Mouse (Mus musculus) intestine, embryonic 14.5 days (tissue): ENCODE measurements around the gene Zfp974. TPM values are rescaled to one million over a fixed set of nuclear protein-coding genes. Genes with fewer than 3 reads are reported as not detected.
A peak's percentile ranks its signal among the peaks of the same experiment; 100 is the strongest.
"Not testable (repeated sequence)": the region's sequence is repeated elsewhere in the genome, so short reads cannot be mapped to it uniquely, and the experiment has no call there.

Experiments used
- ATAC-seq: fragments of 200-750 bp; cut with Nextera tagmentation; replicated peaks from 2 replicates; pipeline ENCODE4 v1.8.0; 2017; ENCODE audit warnings: low read depth, moderate number of reproducible peaks, moderate TSS enrichment, moderate library complexity; ENCODE audit not compliant: low FRiP score, low TSS enrichment
- DNase-seq: peaks from one replicate; pipeline ENCODE4 v3.0.0-alpha.2; 2018; ENCODE audit warnings: low spot score
- H3K27ac ChIP-seq: fragments of 300-500 bp; sonication (generic); 2 replicates; pipeline ENCODE4 v1.5.1; 2014; ENCODE audit warnings: low read depth, mild to moderate bottlenecking, control low read depth
- H3K27me3 ChIP-seq: fragments of 300-500 bp; sonication (generic); replicated peaks from 2 replicates; pipeline ENCODE4 v1.6.1; 2014; ENCODE audit warnings: low read length, control low read depth; ENCODE audit not compliant: control insufficient read depth, insufficient read depth
- H3K36me3 ChIP-seq: fragments of 300-500 bp; sonication (generic); 2 replicates; pipeline ENCODE4 v1.6.1; 2014; ENCODE audit warnings: low read length, control low read depth; ENCODE audit not compliant: control insufficient read depth, insufficient read depth
- H3K4me1 ChIP-seq: fragments of 300-500 bp; sonication (generic); replicated peaks from 2 replicates; pipeline ENCODE4 v1.6.1; 2014; ENCODE audit warnings: low read length, control low read depth, mixed read lengths; ENCODE audit not compliant: control insufficient read depth, insufficient read depth
- H3K4me2 ChIP-seq: fragments of 300-500 bp; sonication (generic); 2 replicates; pipeline ENCODE4 v1.6.1; 2014; ENCODE audit warnings: low read length
- H3K4me3 ChIP-seq: fragments of 300-500 bp; sonication (generic); 2 replicates; pipeline ENCODE4 v1.5.1; 2014; ENCODE audit warnings: low read depth, low read length, control low read depth, mixed read lengths
- H3K9ac ChIP-seq: fragments of 300-500 bp; sonication (generic); 2 replicates; pipeline ENCODE4 v1.6.1; 2014; ENCODE audit warnings: mild to moderate bottlenecking, low read length
- H3K9me3 ChIP-seq: fragments of 300-500 bp; sonication (generic); 2 replicates; pipeline ENCODE4 v1.6.1; 2016; ENCODE audit warnings: low read length, control low read depth; ENCODE audit not compliant: control insufficient read depth
- WGBS: fragments of 180-500 bp; shearing (Covaris S2); extraction: QIAGEN DNeasy Blood & Tissue Kit; methylation state at CpG from one replicate; pipeline ENCODE4 v1.1.7; 2014; 5-methylcytosine and 5-hydroxymethylcytosine counted together
- polyA plus RNA-seq: library from polyadenylated mRNA; unstranded; fragments of >200 nt; fragmentation: Nextera tagmentation; extraction: Ambion mirVana; gene quantifications from 2 replicates; pipeline ENCODE4 v1.2.1, GENCODE M21; 2014

The Zfp974 gene
- polyA plus RNA-seq, 1 experiment from 2014 or later: 7.2 TPM

DNA sequence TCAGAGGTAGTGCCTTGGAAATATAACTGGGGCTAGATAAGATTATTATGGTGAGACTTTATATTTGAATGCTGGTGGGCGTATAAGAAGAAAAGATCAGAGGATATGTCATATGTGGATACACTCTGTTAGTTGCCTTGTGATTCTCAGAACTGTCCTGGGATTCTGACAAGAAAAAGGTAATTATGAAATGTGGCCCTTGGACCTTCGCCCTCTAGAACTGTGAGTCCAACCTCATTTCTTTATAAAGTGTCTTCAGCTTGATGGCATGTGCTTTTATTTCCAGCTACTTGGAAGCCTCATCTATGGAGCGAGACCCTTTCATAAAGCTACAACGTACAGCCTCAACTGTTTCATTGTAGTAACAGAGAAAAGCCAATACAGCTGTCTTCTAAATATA is 28.7 kb downstream of the Zfp974 start:
- no peak for ATAC-seq
- no peak overlapping the region for H3K9ac ChIP-seq
- WGBS: 94% methylated on average over 4 of the region's 4 CpGs

DNA sequence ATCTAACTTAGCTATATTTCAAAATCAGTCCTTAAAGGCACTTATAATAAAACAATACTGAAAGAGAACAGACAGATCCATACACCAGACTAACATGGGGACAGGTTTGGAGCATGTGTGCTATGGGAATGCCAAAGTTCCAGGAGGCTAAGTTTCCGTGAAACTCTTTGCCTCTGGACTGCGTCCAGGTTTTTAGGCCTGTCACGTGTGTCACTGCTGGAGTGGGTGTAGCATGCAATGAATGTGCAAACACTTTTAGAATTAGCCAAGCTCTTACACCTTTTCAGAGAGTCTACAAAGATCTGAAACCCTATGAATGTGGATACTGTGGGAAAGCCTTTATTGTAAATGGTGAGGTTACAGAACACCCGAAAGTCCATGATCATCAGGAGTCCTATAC is 47.5 kb downstream of the Zfp974 start:
- H3K9ac ChIP-seq: no peak overlapping the region
- DNase-seq: no peak
- ATAC-seq: no peak
- H3K27ac ChIP-seq: no peak overlapping the region
- H3K4me2 ChIP-seq: no peak overlapping the region
- no peaks in the 10 kb centered on the region for H3K27me3 ChIP-seq
- H3K9me3 ChIP-seq: 0 out of 2 replicates have a peak, but pooled peaks cover 3% of the 10 kb centered on the region
- H3K36me3 ChIP-seq: peaks cover 43% of the 10 kb centered on the region
- H3K4me3 ChIP-seq: no peak overlapping the region
- H3K4me1 ChIP-seq: no peaks in the 10 kb centered on the region
- WGBS: 94% methylated on average over 4 of the region's 4 CpGs

More for the DNA sequence above, 28.7 kb downstream of the Zfp974 start:
- Histone ChIP-seq H3K4me2 (no peak overlapping the region), H3K27me3 (no peaks in the 10 kb centered on the region), H3K27ac (no peak overlapping the region), H3K4me1 (no peaks in the 10 kb centered on the region), H3K4me3 (no peak overlapping the region), H3K36me3 (no peaks in the 10 kb centered on the region), H3K9me3 (no peaks in the 10 kb centered on the region; the same call in 1 of the 2 replicates)
- DNase-seq: no peak

- ATAC-seq, H3K27me3 ChIP-seq, H3K9ac ChIP-seq, H3K4me3 ChIP-seq, H3K4me2 ChIP-seq, DNase-seq, H3K9me3 ChIP-seq, H3K27ac ChIP-seq: not testable (repeated sequence)
- 83% methylated on average over 5 of the region's 5 CpGs for WGBS
- Histone ChIP-seq H3K4me1 (peaks cover 12% of the 10 kb centered on the region), H3K36me3 (peaks cover 31% of the 10 kb centered on the region)
Observed at GRCm38 (mm10) chr7:27862578-27862977, 66.7 kb downstream of the Zfp974 start.

DNA sequence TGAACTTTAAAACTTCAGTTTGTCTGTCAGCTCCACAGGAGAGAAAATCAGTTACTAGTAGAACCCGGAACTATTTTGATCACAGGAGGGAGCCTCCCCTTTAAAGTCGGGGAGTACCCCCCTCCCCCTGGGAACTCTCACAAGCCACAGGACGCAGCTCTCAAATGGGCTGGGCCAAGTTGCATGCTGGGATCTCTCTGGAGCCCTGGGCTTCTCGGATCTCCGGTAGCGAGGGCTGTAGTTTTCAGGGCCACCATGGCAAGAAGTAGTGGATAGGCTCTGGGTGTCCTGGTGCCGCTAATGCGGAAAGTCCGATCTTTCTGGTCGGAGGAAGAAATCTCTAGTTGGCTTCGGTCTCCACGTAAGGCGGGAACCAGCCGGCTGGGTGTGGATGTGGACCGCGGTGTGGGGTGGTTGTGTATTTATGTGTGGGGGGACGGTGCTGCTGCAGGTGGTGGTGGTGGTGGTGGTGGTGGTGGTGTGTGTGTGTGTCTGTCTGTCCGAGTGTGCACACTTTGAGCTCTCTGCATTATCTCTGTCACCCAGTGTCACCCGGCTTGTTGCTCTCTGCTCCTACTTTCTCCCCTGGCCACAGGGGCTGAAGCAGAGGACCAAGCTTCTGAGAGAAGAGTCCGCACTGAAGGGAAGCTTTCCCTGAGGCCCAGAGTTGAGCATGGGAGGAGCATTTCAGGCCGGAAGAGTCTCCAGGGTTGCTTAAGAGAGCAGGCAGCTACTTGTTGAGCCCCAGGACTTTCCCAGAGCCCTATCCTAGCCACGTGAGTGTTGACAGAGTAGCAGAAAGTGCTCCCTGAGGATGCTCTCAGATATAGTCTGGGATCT is 68.6 kb downstream of the Zfp974 start:
- Histone ChIP-seq H3K36me3 (peaks cover 13% of the 10 kb centered on the region), H3K4me1 (peaks cover 12% of the 10 kb centered on the region), H3K9me3 (no peaks in the 10 kb centered on the region), H3K4me3 (peak overlapping the region; percentile 68), H3K9ac (peak overlapping the region; percentile 69), H3K27me3 (no peaks in the 10 kb centered on the region), H3K4me2 (peak overlapping the region; percentile 73), H3K27ac (peak overlapping the region; percentile 87)
- under 1% methylated on average over 22 of the region's 22 CpGs for WGBS
- peak; percentile 86 for DNase-seq
- peak; percentile 95 for ATAC-seq

- peak overlapping the region; percentile 87 for H3K27ac ChIP-seq
- peak overlapping the region; percentile 69 for H3K9ac ChIP-seq
- peaks cover 9% of the 10 kb centered on the region for H3K36me3 ChIP-seq
- peak overlapping the region; percentile 73 for H3K4me2 ChIP-seq
- DNase-seq (no peak), ATAC-seq (peak; percentile 2; the same call in 1 of the 2 replicates)
- H3K4me3 ChIP-seq: peak overlapping the region; percentile 68
- 21% methylated on average over 10 of the region's 10 CpGs for WGBS
- no peaks in the 10 kb centered on the region for H3K27me3 ChIP-seq
- peaks cover 12% of the 10 kb centered on the region for H3K4me1 ChIP-seq
- H3K9me3 ChIP-seq: no peaks in the 10 kb centered on the region
Observed at GRCm38 (mm10) chr7:27859301-27860251, 69.7 kb downstream of the Zfp974 start.

Other genes with a start within 250 kb of the Zfp974 start
- gene Zfp607b, start 240.1 kb downstream of the Zfp974 start, polyA plus RNA-seq: 2.5 and 3.4 TPM in 2 replicates
- gene Zfp60, start 198.1 kb downstream of the Zfp974 start, polyA plus RNA-seq: 28.5 and 32.2 TPM in 2 replicates
- 1.8 TPM in 2 replicates for gene Zfp626, start 122.3 kb downstream of the Zfp974 start, polyA plus RNA-seq
- 7.4 and 10.4 TPM in 2 replicates for gene Zfp59, start 90.9 kb downstream of the Zfp974 start, polyA plus RNA-seq
- 4.3 and 5.0 TPM in 2 replicates for gene Zfp607a, start 71.9 kb downstream of the Zfp974 start, polyA plus RNA-seq
- gene Zfp780b, start 49.7 kb upstream of the Zfp974 start, polyA plus RNA-seq: 16.8 and 18.7 TPM in 2 replicates
- gene Zfp850, start 84.7 kb upstream of the Zfp974 start, polyA plus RNA-seq: 5.9 and 6.7 TPM in 2 replicates
- gene Psmc4, start 120.6 kb upstream of the Zfp974 start, polyA plus RNA-seq: 281 and 298 TPM in 2 replicates
- 16.0 and 46.1 TPM in 2 replicates for gene Fcgbp, start 141.8 kb upstream of the Zfp974 start, polyA plus RNA-seq
- gene 9530053A07Rik, start 200.0 kb upstream of the Zfp974 start, polyA plus RNA-seq: not detected in 2 replicates
- gene Fbl, start 240.2 kb upstream of the Zfp974 start, polyA plus RNA-seq: 47.6 and 52.5 TPM in 2 replicates